Mouse (Mus musculus): Measurements from ENCODE around the gene Anks6.

The Anks6 gene

DNA sequence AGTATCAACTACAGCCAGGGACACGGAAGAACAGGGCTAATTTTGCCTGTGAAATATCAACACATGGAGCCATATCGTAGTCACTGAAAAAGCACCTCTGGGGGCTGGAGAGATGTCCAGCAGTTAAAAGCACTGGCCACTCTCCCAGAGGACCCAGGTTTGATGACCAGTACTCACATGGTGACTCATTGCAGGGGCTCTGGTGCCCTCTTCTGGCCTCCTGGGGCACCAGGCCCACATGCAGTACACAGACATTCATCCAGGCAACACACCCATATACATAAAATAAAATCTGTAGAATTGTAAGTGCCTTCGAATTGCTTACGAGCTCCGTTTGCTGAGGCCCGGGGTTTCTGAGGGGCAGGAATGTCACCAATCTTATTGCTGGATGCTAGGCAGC, 10.3 kb downstream of the Anks6 start:
- DNase-seq (ENCODE audit: low read depth, low spot score), result peak; percentile 25

DNA sequence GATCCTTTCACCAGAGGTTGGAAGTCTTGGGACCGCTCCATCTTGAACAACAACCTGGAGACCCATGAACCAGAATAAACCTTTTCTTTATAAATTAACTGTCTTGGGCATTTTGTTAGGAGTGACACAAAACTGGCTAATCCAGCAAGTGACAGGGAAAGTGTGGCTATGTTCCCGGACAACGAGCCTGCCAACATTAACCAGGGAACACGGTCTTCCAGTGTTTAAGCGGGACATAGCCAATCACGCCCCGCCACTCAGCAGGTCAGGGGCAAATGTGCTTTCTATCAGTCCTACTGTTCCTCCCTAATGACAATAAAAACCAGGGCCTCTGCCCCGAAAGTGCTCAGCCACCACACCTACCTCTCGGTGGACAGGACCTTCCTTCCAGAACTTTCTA, 13.4 kb downstream of the Anks6 start:
- no peak for DNase-seq (ENCODE audit: low read depth, low spot score)

DNA sequence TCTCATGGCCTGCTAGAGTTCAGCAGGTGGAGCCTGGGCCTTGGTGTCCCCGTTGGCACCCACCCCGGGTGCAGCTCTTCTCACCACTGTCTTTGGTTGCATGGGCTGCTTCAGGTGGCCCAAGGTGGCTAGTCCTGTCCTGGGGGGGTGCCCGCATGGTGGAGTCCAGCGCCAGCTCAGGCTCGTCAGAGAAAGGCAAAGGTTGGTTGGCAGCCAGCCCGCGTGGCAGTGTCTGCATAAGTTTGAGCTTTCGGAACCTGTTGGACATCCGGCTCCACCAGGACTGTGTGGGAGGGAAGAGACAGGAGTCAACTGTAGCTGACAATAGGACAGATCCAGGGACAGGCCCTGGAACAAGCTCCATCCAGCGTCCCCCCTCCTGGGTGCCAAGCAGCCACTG, 17.6 kb downstream of the Anks6 start:
- no peak for DNase-seq (ENCODE audit: low read depth, low spot score)

DNA sequence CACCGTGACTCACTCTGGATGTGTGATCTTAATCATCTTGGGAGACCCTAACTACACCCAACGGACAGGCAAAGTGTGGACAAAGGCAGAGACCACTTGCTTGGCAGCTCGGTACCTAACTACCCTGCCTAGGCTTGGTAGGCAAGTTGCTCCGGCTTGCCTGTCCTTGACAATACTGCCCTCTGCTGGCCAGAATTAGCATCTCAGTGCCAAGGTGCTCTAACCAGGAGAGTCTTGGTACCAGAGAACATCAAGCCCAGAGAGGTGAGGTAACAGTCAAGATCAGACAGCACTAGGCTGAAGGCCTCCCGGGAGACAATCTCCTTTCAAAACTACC, 19.9 kb downstream of the Anks6 start:
- DNase-seq (ENCODE audit: low read depth, low spot score), result peak; percentile 73

DNA sequence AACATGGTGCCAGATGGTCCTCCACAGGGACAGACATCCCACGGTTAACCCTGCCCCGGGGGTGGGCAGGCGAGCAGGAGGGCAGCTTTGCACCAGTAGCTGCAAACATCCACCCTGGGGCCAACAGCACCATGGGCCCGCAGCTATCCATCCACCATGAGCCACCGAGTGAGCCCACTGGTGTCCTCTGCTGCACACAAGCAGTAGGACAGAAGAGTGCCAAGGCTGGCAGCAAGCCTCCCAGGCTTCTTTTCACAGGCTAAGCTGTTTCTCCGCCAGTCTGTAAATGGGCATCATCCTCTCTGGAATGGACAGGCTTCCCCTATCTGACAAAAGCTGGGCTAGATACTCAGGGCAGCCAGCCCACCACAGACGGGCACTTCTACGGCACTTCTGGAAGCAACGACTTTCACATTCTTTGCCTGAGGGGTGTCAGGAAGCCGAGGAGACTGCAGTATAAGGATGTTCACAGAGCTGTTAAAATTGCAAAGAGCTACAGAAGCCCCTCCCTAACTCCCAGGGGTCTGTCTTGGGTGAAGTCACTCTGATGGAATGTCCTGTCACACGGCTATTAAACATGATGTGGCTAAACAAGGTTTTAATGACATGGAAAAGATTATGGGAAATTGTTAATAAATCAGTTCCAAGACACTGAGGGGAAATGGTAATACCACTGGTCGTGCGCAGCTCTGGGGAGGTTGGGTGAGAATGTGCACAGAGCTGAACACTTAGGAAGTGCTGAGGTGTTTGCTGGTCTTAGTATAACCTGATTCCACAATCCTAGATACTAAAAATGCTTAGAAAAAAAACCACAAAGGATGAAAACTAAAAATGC, 20.5 kb downstream of the Anks6 start:
- no peak for DNase-seq (ENCODE audit: low read depth, low spot score)

DNA sequence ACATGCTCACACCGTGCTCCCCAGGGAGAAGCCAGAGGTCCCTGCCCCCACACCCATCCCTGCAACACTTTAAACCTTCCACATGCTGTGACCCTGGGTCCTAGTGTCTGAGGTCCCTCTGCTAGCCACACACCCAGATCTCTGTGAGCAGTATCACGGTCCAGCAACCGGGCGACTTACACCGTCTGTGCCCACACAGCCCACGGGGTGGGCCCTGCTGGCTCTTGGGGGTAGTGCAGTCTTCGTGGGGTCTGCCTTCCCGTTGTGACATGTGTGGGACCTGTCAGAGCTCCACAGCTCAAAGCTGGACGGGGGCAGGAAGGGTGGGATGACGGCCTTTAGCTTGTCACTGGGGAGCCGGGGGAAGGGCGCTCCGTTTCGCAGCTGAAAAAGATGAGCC, 21.7 kb downstream of the Anks6 start:
- DNase-seq (ENCODE audit: low read depth, low spot score), result no peak

DNA sequence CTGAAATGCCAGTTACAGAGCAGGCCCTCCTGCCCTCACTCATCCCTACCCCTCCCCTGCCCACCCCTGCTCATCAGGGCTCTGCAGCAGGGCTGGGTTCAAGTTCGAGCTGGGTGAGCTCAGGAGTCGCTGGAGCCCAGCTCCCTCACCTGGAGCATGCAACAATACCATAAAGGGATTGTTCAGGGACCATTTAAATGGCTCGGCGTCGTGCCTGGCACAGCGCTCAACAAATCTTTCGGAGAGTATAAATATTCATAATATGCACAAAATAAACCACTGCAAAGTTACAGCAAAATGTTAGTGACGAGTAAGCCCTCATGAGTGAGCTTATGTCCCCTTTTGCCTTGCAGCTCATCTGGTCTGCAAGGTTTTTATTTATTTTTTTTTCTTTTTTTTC, 25.1 kb downstream of the Anks6 start:
- no peak for DNase-seq (ENCODE audit: low read depth, low spot score)

GRCm38 (mm10) chr4:47028791-47029190, 28.4 kb downstream of the Anks6 start:
- no peak for DNase-seq (ENCODE audit: low read depth, low spot score)

GRCm38 (mm10) chr4:47023949-47024348, 33.3 kb downstream of the Anks6 start:
- DNase-seq (ENCODE audit: low read depth, low spot score), result no peak

DNA sequence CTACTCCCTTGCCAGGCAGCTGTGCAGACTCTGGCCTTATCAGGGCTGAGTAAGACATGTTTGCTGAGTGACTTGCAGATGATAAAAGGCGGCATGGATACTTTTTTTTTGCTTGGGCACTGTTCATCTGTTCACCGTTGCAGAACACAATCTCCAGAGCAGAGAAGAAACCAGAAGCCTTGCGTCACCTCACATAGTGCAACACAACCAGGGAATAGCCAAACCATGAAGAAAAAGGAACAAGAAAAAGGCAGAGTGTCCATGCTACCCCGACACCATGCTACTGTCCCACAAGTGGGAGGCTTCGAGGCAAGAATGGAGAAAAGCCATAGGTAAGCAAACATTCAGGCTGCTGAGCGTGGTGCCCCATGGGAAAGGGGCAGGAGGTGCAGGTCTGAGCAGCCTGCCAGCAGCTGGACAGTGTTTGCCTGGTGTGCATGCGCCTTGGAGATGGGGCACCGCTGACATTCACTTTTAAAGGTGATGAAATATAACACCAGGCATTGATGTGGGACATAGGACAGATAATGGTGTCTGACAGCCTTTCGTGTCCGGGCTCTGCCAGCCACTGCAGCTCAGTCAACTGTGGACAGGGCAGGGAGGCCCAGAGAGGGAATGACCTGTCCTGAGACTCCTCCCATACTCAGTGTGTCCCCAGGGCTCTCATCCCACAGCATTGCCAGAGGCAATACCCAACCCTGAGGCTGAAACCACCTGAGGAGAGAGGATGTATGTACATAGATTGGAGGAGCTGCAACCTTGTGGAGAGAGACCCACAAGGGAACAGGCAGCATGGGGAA, 34.2 kb downstream of the Anks6 start:
- DNase-seq (ENCODE audit: low read depth, low spot score), result no peak

DNA sequence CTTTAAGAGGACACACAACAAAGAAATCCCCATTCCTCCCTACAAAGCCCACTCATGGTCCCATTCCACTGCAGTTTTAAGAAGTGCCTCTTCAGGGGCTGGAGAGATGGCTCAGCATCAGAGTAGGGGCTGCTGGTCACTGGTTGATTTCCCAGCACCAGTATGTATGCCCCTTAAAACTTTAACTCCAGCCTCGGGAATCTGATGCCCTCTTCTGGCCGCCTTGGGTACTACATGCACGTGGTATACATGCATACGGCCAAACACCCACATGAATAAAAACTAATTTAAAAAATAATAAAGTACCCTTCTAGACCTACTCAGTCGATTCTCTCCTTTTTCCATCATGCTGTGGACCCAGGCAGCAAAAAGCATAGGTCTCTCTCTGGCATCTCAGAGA, 36.7 kb downstream of the Anks6 start:
- peak; percentile 68 for DNase-seq (ENCODE audit: low read depth, low spot score)

GRCm38 (mm10) chr4:47015156-47015555, 42.1 kb downstream of the Anks6 start:
- DNase-seq (ENCODE audit: low read depth, low spot score), result peak; percentile 75

- DNase-seq (ENCODE audit: low read depth, low spot score), result no peak
Observed at GRCm38 (mm10) chr4:47012476-47012875, 44.8 kb downstream of the Anks6 start.

GRCm38 (mm10) chr4:47010400-47011231, 46.6 kb downstream of the Anks6 start:
- peak; percentile 93 for DNase-seq (ENCODE audit: low read depth, low spot score)

GRCm38 (mm10) chr4:47000626-47001395, 56.4 kb downstream of the Anks6 start:
- peak; percentile 72 for DNase-seq (ENCODE audit: low read depth, low spot score)

- DNase-seq (ENCODE audit: low read depth, low spot score), result no peak
Observed at GRCm38 (mm10) chr4:46997969-46998368, 59.3 kb downstream of the Anks6 start.

DNA sequence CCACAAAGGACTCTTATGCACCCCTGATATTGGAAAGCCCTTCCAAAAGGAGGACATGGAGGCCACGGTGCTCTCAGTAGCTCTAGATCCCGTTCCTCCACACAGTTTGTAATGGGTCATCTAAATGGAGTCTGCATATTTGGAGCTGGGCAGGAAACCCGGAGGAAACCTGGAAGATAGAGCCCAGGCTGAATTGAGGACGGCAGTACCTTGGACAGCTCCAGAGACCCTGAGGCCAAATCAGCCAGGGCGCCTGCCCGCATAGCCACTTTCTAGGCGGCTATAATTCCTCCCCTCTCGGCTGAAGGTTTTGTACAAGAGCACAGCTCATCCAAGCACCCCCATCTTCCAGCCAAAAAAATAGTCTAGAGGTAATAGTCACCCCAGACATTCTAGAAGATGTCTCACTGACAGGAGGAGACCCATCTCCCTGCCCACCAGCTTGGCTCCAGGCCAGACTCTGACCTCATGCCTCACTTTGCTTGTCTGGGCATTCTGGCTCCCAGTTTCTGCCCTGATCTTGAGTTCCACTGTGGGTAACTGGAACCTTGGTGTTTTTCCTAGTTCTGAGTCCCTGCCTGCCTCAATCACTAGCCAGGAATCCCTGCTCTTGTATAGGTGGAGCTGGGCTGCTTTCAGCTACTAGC, 64.3 kb downstream of the Anks6 start:
- no peak for DNase-seq (ENCODE audit: low read depth, low spot score)

- no peak for DNase-seq (ENCODE audit: low read depth, low spot score)
Observed at GRCm38 (mm10) chr4:46991959-46992316, 65.3 kb downstream of the Anks6 start.

- no peak for DNase-seq (ENCODE audit: low read depth, low spot score)
Observed at GRCm38 (mm10) chr4:46991016-46991958, 65.9 kb downstream of the Anks6 start, which contains the start of gene Gabbr2. TSS of gene Gabbr2 (minus strand) at chr4:46991873.
